Mouse (Mus musculus): ENCODE data around the gene Serpina3k. TPM values are rescaled to one million over a fixed set of nuclear protein-coding genes. Genes with fewer than 3 reads are reported as not detected.
"Not testable (repeated sequence)": the region's sequence is repeated elsewhere in the genome, so short reads cannot be mapped to it uniquely, and the experiment has no call there.

Serpina3k gene
- polyA plus RNA-seq (2012; rRNA removed) (not detected in 2 replicates), polyA plus RNA-seq (2014; fragmentation: Nextera tagmentation; extraction: Ambion mirVana) (not detected in 2 replicates)

DNA sequence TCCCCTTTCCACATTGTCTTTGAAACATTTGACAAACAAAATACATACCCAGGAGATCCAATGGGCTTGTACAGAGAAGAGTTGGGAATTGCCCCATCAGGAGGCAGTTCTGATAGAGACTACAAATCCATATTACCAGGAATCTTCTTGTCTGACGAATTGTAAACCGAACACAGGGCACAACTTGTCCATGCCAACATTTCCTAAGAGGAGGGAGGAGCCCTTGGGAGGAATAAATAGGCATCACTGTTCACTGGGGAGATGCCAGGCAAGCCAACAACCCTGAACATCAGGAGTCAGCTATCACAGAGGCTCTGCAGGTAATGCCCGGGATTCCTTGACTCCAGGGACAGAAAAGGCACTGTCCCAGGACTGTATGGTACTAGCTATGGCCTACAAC lies at the start of gene Serpina3k, which contains the start of gene Serpina3m:
TSS of gene Serpina3k (plus strand) at position 261 of the 400 bp plus-strand sequence.
TSS of gene Serpina3m (plus strand) at position 261 of the 400 bp plus-strand sequence.
- H3K4me1 ChIP-seq (ENCODE audit: control insufficient read depth, insufficient read depth, low read length); H3K4me3 ChIP-seq (replicated peaks; ENCODE audit: low read length); H3K4me2 ChIP-seq (replicated peaks; ENCODE audit: low read depth, low read length, severe bottlenecking); H3K27ac ChIP-seq (replicated peaks; ENCODE audit: low read depth, low read length); H3K36me3 ChIP-seq (ENCODE audit: control insufficient read depth, insufficient read depth, low read length); H3K9ac ChIP-seq (ENCODE audit: low read depth, low read length, severe bottlenecking); ATAC-seq (ENCODE audit: low FRiP score, low read depth); DNase-seq (ENCODE audit: low spot score); H3K27me3 ChIP-seq (ENCODE audit: control insufficient read depth, insufficient read depth, low read length); H3K9me3 ChIP-seq (ENCODE audit: control insufficient read depth, low read length): not testable (repeated sequence)
- 81% methylated on average over 3 of the region's 3 CpGs for WGBS

DNA sequence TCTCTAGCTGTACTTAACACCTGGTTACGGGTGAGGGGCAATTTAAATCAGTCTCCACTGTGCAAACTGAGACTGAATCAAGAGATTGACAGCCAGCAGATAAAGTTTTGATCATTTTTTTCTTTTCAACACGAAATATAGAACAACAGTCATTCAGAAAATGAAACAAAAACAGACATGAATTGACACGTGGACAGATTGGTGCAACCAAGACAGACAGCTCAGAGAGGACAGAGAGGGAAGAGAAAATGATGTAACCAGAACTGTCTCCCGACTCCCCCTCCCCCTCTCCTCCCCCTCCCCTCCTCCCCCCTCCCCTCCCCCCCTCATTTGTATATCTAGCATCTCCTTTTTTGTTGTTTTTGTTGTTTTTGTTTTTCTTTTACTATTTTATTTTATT lies 48.4 kb upstream of the Serpina3k start:
- DNase-seq (ENCODE audit: low spot score) (no peak), ATAC-seq (ENCODE audit: low FRiP score, low read depth) (no peak)
- Histone ChIP-seq H3K27ac (replicated peaks; ENCODE audit: low read depth, low read length) (no peak overlapping the region), H3K4me3 (replicated peaks; ENCODE audit: low read length) (no peak overlapping the region), H3K9me3 (ENCODE audit: control insufficient read depth, low read length) (no peaks in the 10 kb centered on the region), H3K4me2 (replicated peaks; ENCODE audit: low read depth, low read length, severe bottlenecking) (no peak overlapping the region), H3K36me3 (ENCODE audit: control insufficient read depth, insufficient read depth, low read length) (no peaks in the 10 kb centered on the region), H3K27me3 (ENCODE audit: control insufficient read depth, insufficient read depth, low read length) (no peaks in the 10 kb centered on the region), H3K4me1 (ENCODE audit: control insufficient read depth, insufficient read depth, low read length) (no peaks in the 10 kb centered on the region), H3K9ac (ENCODE audit: low read depth, low read length, severe bottlenecking) (no peak overlapping the region)
- TF ChIP-seq POLR2A (IDR thresholded peaks at IDR 0.05; ENCODE audit: borderline replicate concordance, extremely low read depth, insufficient read depth, insufficient read length), result no peak
- WGBS, result 45% methylated on average over 4 of the region's 4 CpGs

DNA sequence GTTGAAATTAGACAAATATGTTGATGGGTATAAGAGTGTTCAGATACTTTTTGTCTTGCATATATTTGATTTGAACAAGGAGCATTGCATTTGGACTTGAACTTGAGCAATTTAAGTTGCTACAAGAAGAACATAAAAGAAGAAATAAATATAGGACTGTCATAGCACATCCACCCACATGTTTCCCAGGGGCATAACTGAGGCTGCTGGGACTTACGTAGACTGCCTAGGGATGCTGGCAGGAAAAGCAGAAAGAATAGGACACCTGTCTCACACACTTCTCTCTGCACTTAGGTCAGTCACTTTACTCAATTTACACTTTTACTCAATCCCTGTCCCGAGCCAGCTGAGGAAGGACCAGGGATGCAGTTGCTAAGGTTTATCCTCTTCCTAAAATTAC lies 44.3 kb upstream of the Serpina3k start:
- no peaks in the 10 kb centered on the region for H3K36me3 ChIP-seq (ENCODE audit: control insufficient read depth, insufficient read depth, low read length)
- H3K9me3 ChIP-seq (ENCODE audit: control insufficient read depth, low read length), result no peaks in the 10 kb centered on the region
- H3K4me1 ChIP-seq (ENCODE audit: control insufficient read depth, insufficient read depth, low read length), result no peaks in the 10 kb centered on the region
- no peaks in the 10 kb centered on the region for H3K27me3 ChIP-seq (ENCODE audit: control insufficient read depth, insufficient read depth, low read length)
- H3K4me3 ChIP-seq (replicated peaks; ENCODE audit: low read length), result no peak overlapping the region
- 86% methylated on average over 2 of the region's 2 CpGs for WGBS
- H3K27ac ChIP-seq (replicated peaks; ENCODE audit: low read depth, low read length), result no peak overlapping the region
- no peak for TF ChIP-seq POLR2A (IDR thresholded peaks at IDR 0.05; ENCODE audit: borderline replicate concordance, extremely low read depth, insufficient read depth, insufficient read length)
- no peak for ATAC-seq (ENCODE audit: low FRiP score, low read depth)
- no peak overlapping the region for H3K9ac ChIP-seq (ENCODE audit: low read depth, low read length, severe bottlenecking)
- no peak for DNase-seq (ENCODE audit: low spot score)
- no peak overlapping the region for H3K4me2 ChIP-seq (replicated peaks; ENCODE audit: low read depth, low read length, severe bottlenecking)

DNA sequence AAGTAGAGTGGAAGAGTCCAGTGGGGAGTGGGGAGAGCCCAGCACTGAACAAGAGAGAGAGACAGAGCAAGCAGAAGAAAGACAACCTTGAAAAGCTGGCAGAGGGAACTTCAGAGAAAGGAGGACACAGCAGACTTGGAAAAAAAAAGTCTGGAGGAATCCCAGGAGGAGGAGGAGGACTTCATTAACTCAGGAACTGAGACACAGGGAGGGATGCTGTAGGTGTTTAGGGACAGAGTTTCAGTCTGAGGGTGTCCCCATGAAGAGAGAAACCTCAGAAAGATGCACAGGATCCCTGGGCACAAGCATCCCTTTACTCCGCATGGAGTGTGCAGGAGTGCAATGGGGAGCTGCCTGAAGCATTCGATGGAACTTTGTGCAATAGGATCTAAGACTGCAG lies 40.2 kb upstream of the Serpina3k start:
- 87% methylated on average over 2 of the region's 2 CpGs for WGBS
- H3K9me3 ChIP-seq (ENCODE audit: control insufficient read depth, low read length), result no peaks in the 10 kb centered on the region
- TF ChIP-seq POLR2A (IDR thresholded peaks at IDR 0.05; ENCODE audit: borderline replicate concordance, extremely low read depth, insufficient read depth, insufficient read length), result no peak
- H3K4me1 ChIP-seq (ENCODE audit: control insufficient read depth, insufficient read depth, low read length), result no peaks in the 10 kb centered on the region
- H3K4me3 ChIP-seq (replicated peaks; ENCODE audit: low read length), result no peak overlapping the region
- no peak for DNase-seq (ENCODE audit: low spot score)
- no peak for ATAC-seq (ENCODE audit: low FRiP score, low read depth)
- no peak overlapping the region for H3K27ac ChIP-seq (replicated peaks; ENCODE audit: low read depth, low read length)
- H3K27me3 ChIP-seq (ENCODE audit: control insufficient read depth, insufficient read depth, low read length), result no peaks in the 10 kb centered on the region
- H3K36me3 ChIP-seq (ENCODE audit: control insufficient read depth, insufficient read depth, low read length), result no peaks in the 10 kb centered on the region
- H3K4me2 ChIP-seq (replicated peaks; ENCODE audit: low read depth, low read length, severe bottlenecking), result no peak overlapping the region
- no peak overlapping the region for H3K9ac ChIP-seq (ENCODE audit: low read depth, low read length, severe bottlenecking)

DNA sequence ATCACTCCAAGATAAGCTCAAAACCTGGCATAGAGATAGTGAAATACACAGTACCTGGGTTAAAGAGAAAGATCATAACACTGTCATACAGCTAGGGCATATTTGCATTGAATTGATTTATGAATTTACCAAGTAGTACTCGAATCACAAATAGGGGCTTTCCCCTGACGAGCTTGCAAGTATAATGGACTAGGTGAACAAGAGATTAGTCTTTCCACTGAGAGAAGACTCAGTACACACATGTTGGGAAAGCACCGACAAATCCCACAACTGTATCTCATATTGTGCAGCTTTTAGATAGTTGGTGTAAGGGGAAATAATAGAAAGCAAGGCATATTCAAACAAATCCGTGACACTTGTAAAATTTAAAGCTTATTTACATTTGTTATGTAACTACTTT lies 32.3 kb upstream of the Serpina3k start:
- Histone ChIP-seq H3K9ac (ENCODE audit: low read depth, low read length, severe bottlenecking) (no peak overlapping the region), H3K4me1 (ENCODE audit: control insufficient read depth, insufficient read depth, low read length) (no peaks in the 10 kb centered on the region), H3K27me3 (ENCODE audit: control insufficient read depth, insufficient read depth, low read length) (no peaks in the 10 kb centered on the region), H3K27ac (replicated peaks; ENCODE audit: low read depth, low read length) (no peak overlapping the region), H3K4me3 (replicated peaks; ENCODE audit: low read length) (no peak overlapping the region), H3K9me3 (ENCODE audit: control insufficient read depth, low read length) (no peaks in the 10 kb centered on the region), H3K4me2 (replicated peaks; ENCODE audit: low read depth, low read length, severe bottlenecking) (no peak overlapping the region), H3K36me3 (ENCODE audit: control insufficient read depth, insufficient read depth, low read length) (no peaks in the 10 kb centered on the region)
- DNase-seq (ENCODE audit: low spot score), result no peak
- 81% methylated on average over 4 of the region's 4 CpGs for WGBS
- no peak for ATAC-seq (ENCODE audit: low FRiP score, low read depth)
- TF ChIP-seq POLR2A (IDR thresholded peaks at IDR 0.05; ENCODE audit: borderline replicate concordance, extremely low read depth, insufficient read depth, insufficient read length), result no peak

DNA sequence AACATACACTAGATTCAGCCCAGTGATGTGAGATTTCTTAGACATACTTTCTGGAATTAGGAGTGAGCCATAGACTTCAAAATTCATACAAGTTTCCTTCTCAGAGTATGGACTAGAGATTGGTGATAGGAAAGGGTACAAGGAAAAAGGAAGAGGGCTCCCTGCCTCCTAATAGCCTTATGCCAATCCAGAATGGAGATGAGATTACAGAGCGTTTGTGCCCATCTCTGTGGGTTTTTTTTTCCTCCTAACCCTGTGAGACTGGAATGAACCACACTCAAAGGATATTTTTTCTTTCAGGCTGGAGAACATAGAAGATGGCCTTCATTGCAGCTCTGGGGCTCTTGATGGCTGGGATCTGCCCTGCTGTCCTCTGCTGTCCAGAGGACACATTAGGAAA lies 24.0 kb upstream of the Serpina3k start, which contains the start of gene Serpina3j:
TSS of gene Serpina3j (plus strand) at position 301 of the 400 bp plus-strand sequence.
- ATAC-seq (ENCODE audit: low FRiP score, low read depth) (no peak), DNase-seq (ENCODE audit: low spot score) (no peak)
- Histone ChIP-seq H3K9ac (ENCODE audit: low read depth, low read length, severe bottlenecking) (no peak within 1 kb of the TSS), H3K4me3 (replicated peaks; ENCODE audit: low read length) (no peak within 1 kb of the TSS), H3K36me3 (ENCODE audit: control insufficient read depth, insufficient read depth, low read length) (no peaks in the 10 kb centered on the region), H3K4me1 (ENCODE audit: control insufficient read depth, insufficient read depth, low read length) (no peaks in the 10 kb centered on the region), H3K27me3 (ENCODE audit: control insufficient read depth, insufficient read depth, low read length) (no peaks in the 10 kb centered on the region), H3K27ac (replicated peaks; ENCODE audit: low read depth, low read length) (no peak within 1 kb of the TSS), H3K9me3 (ENCODE audit: control insufficient read depth, low read length) (no peaks in the 10 kb centered on the region), H3K4me2 (replicated peaks; ENCODE audit: low read depth, low read length, severe bottlenecking) (no peak within 1 kb of the TSS)
- no peak for TF ChIP-seq POLR2A (IDR thresholded peaks at IDR 0.05; ENCODE audit: borderline replicate concordance, extremely low read depth, insufficient read depth, insufficient read length)
- WGBS, result 84% methylated on average over 1 of the region's 1 CpGs

Measured in limb, embryonic 14.5 days (tissue).